Comparison of ENCODE assay signal across 7 mouse cellular contexts in the genomic region with DNA sequence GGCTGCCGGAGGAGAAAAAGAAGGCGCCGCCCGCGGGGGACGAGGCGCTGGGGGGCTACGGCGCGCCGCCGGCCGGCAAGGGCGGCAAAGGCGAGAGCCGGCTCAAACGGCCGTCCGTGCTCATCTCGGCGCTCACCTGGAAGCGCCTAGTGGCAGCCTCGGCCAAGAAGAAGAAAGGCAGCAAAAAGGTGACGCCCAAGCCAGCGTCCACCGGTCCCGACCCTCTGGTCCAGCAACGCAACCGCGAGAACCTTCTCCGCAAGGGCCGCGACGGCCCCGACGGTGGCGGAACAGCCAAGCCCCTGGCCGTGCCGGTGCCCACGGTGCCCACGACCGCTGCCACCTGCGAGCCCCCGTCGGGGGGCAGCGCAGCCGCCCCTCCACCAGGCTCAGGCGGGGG. TPM values are rescaled to one million over a fixed set of nuclear protein-coding genes. Genes with fewer than 3 reads are reported as not detected.
A peak's percentile ranks its signal among the peaks of the same experiment; 100 is the strongest.
DNase-seq lines count a peak whose midpoint lies in the region; ATAC-seq lines count a peak whose summit lies in the region.

No protein-coding gene starts in this region.

- ATAC-seq in lung, embryonic 15.5 days (ENCODE audit: borderline replicate concordance, extremely low read depth, low FRiP score, low TSS enrichment): no peak; the same call in 1 of the 2 replicates
- no peak; the same call in 1 of the 2 replicates for ATAC-seq in embryonic facial prominence, embryonic 12.5 days (ENCODE audit: insufficient number of reproducible peaks, insufficient read depth, low FRiP score, low TSS enrichment)
- ATAC-seq in midbrain, embryonic 12.5 days (ENCODE audit: low FRiP score, low read depth): peak; percentile 0; the same call in 1 of the 2 replicates
- no peak for ATAC-seq in megakaryocyte progenitor cell, adult 5-6 weeks (replicated peaks; ENCODE audit: poor library complexity)

- peak overlapping the region; percentile 57 for H3K4me3 ChIP-seq in lung, embryonic 15.5 days
- peak overlapping the region; percentile 70 for H3K4me3 ChIP-seq in embryonic facial prominence, embryonic 12.5 days
- H3K4me3 ChIP-seq in midbrain, embryonic 12.5 days: peak overlapping the region; percentile 87

- H3K27me3 ChIP-seq in lung, embryonic 15.5 days: peaks cover 99% of the 10 kb centered on the region
- H3K27me3 ChIP-seq in embryonic facial prominence, embryonic 12.5 days: peaks cover 96% of the 10 kb centered on the region
- peaks cover 51% of the 10 kb centered on the region for H3K27me3 ChIP-seq in midbrain, embryonic 12.5 days

- H3K36me3 ChIP-seq in lung, embryonic 15.5 days: no peaks in the 10 kb centered on the region
- H3K36me3 ChIP-seq in embryonic facial prominence, embryonic 12.5 days: no peaks in the 10 kb centered on the region
- H3K36me3 ChIP-seq in midbrain, embryonic 12.5 days: no peaks in the 10 kb centered on the region

- peak overlapping the region; percentile 95 for H3K4me2 ChIP-seq in lung, embryonic 15.5 days
- H3K4me2 ChIP-seq in embryonic facial prominence, embryonic 12.5 days (replicated peaks): peak overlapping the region; percentile 99
- H3K4me2 ChIP-seq in midbrain, embryonic 12.5 days (replicated peaks): peak overlapping the region; percentile 96

- WGBS in lung, embryonic 15.5 days: under 1% methylated on average over 46 of the region's 48 CpGs
- under 1% methylated on average over 45 of the region's 48 CpGs for WGBS in embryonic facial prominence, embryonic 12.5 days
- under 1% methylated on average over 48 of the region's 48 CpGs for WGBS in midbrain, embryonic 12.5 days

- H3K4me1 ChIP-seq in lung, embryonic 15.5 days: peaks cover 30% of the 10 kb centered on the region
- peaks cover 19% of the 10 kb centered on the region for H3K4me1 ChIP-seq in embryonic facial prominence, embryonic 12.5 days
- H3K4me1 ChIP-seq in midbrain, embryonic 12.5 days: peaks cover 75% of the 10 kb centered on the region

- peak overlapping the region; percentile 6; the same call in 1 of the 2 replicates for H3K9ac ChIP-seq in lung, embryonic 15.5 days
- peak overlapping the region; percentile 58 for H3K9ac ChIP-seq in embryonic facial prominence, embryonic 12.5 days
- H3K9ac ChIP-seq in midbrain, embryonic 12.5 days (replicated peaks): peak overlapping the region; percentile 94

- no peak overlapping the region for H3K27ac ChIP-seq in lung, embryonic 15.5 days
- H3K27ac ChIP-seq in embryonic facial prominence, embryonic 12.5 days: no peak overlapping the region
- peak overlapping the region; percentile 93 for H3K27ac ChIP-seq in midbrain, embryonic 12.5 days (replicated peaks)

- DNase-seq in lung, adult 18-20 months: no peak
- DNase-seq in heart, postnatal 4 days: peak; percentile 13
- DNase-seq in gastrocnemius, adult 8-10 months (ENCODE audit: low spot score in 2 of 2): no peak

- no peaks in the 10 kb centered on the region for H3K9me3 ChIP-seq in lung, embryonic 15.5 days
- H3K9me3 ChIP-seq in embryonic facial prominence, embryonic 12.5 days: no peaks in the 10 kb centered on the region
- no peaks in the 10 kb centered on the region for H3K9me3 ChIP-seq in midbrain, embryonic 12.5 days

RNA-seq across cellular contexts. Expression of a gene that starts 0.4 kb away (rescaled TPM):
- polyA plus RNA-seq in lung, embryonic 15.5 days (2015; fragmentation: Nextera tagmentation; extraction: Ambion mirVana): not detected in 2 replicates
- polyA plus RNA-seq in embryonic facial prominence, embryonic 12.5 days (2016; fragmentation: Nextera tagmentation; extraction: Ambion mirVana): 0.31 and 0.47 TPM in 2 replicates
- not detected for total RNA-seq in heart, postnatal 4 days (2021)
- polyA plus RNA-seq in midbrain, embryonic 12.5 days (2016; fragmentation: Nextera tagmentation; extraction: Ambion mirVana): 5.6 and 8.7 TPM in 2 replicates
- not detected in 2 replicates for total RNA-seq in megakaryocyte progenitor cell, adult 5-6 weeks (2015)
- total RNA-seq in megakaryocyte progenitor cell, adult 5-6 weeks (2017): not detected in 2 replicates
- total RNA-seq in gastrocnemius, adult 8-10 months (2022): not detected

RNA-seq across cellular contexts. Expression of a gene that starts 30.1 kb away (rescaled TPM):
- not detected in 2 replicates for polyA plus RNA-seq in lung, embryonic 15.5 days (2015; fragmentation: Nextera tagmentation; extraction: Ambion mirVana)
- 0.32 and 0.56 TPM in 2 replicates for polyA plus RNA-seq in embryonic facial prominence, embryonic 12.5 days (2016; fragmentation: Nextera tagmentation; extraction: Ambion mirVana)
- total RNA-seq in heart, postnatal 4 days (2021): not detected
- 0.25 and 0.55 TPM in 2 replicates for polyA plus RNA-seq in midbrain, embryonic 12.5 days (2016; fragmentation: Nextera tagmentation; extraction: Ambion mirVana)
- not detected in 2 replicates for total RNA-seq in megakaryocyte progenitor cell, adult 5-6 weeks (2015)
- total RNA-seq in megakaryocyte progenitor cell, adult 5-6 weeks (2017): not detected in 2 replicates
- total RNA-seq in gastrocnemius, adult 8-10 months (2022): not detected

RNA-seq across cellular contexts. Expression of a gene that starts 37.8 kb away (rescaled TPM):
- polyA plus RNA-seq in lung, embryonic 15.5 days (2015; fragmentation: Nextera tagmentation; extraction: Ambion mirVana): not detected in 2 replicates
- polyA plus RNA-seq in embryonic facial prominence, embryonic 12.5 days (2016; fragmentation: Nextera tagmentation; extraction: Ambion mirVana): 8.4 and 16.1 TPM in 2 replicates
- total RNA-seq in heart, postnatal 4 days (2021): not detected
- polyA plus RNA-seq in midbrain, embryonic 12.5 days (2016; fragmentation: Nextera tagmentation; extraction: Ambion mirVana): not detected in 2 replicates
- not detected in 2 replicates for total RNA-seq in megakaryocyte progenitor cell, adult 5-6 weeks (2015)
- total RNA-seq in megakaryocyte progenitor cell, adult 5-6 weeks (2017): not detected in 2 replicates
- not detected for total RNA-seq in gastrocnemius, adult 8-10 months (2022)

Comparison
In these comparisons a context has a peak if more than half of its experiments do, and no peak if none do; other contexts are left out.
1. H3K9ac ChIP-seq: peak in every context shown above with its lines; median percentile 94 in midbrain, embryonic 12.5 days; 58 in embryonic facial prominence, embryonic 12.5 days; 6 in lung, embryonic 15.5 days.